Mouse (Mus musculus) left cerebral cortex, adult 18-20 months (tissue): ENCODE data around the gene Rnf24. TPM values are rescaled to one million over a fixed set of nuclear protein-coding genes. Genes with fewer than 3 reads are reported as not detected.
A peak's percentile ranks its signal among the peaks of the same experiment; 100 is the strongest.
"Not testable (repeated sequence)": the region's sequence is repeated elsewhere in the genome, so short reads cannot be mapped to it uniquely, and the experiment has no call there.

Source experiments
- DNase-seq, 2 experiments: peaks; one replicate each; pipeline ENCODE4 v3.0.0; 2021 to 2022; ENCODE audit warnings: low spot score in 2 of 2, mixed read lengths in 1 of 2
- total RNA-seq, 2 experiments: library from RNA; stranded (reverse); gene quantifications; 2 replicates each; pipeline ENCODE4 v1.2.3; 2021

Gene Rnf24
- total RNA-seq, 2 experiments from 2014 or later, result 40.7 to 41.8 TPM

- DNase-seq, result no peak
Observed at GRCm38 (mm10) chr2:131345556-131345955, 7.1 kb downstream of the Rnf24 start.

DNA sequence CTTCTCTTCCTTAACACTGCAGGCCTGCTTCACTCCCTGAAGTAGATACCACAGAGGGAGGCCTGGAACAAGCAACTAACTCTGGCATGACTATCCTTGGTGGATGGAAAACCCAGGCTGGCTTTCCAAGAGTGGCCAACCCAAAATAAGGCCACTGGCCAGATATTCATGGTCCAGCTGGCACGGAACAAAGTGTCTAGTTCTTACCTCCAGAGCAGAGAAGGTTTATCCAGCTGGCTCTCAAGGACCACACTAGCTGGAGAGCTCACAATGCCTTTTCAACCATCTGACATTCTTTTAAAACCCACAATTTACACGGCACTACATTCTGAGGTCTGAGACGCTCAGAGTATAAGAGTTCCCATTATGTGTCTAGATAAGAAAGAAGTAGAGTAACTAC is 8.2 kb downstream of the Rnf24 start:
- DNase-seq, result no peak

GRCm38 (mm10) chr2:131337602-131338001 is 15.1 kb downstream of the Rnf24 start:
- DNase-seq, result no peak

DNA sequence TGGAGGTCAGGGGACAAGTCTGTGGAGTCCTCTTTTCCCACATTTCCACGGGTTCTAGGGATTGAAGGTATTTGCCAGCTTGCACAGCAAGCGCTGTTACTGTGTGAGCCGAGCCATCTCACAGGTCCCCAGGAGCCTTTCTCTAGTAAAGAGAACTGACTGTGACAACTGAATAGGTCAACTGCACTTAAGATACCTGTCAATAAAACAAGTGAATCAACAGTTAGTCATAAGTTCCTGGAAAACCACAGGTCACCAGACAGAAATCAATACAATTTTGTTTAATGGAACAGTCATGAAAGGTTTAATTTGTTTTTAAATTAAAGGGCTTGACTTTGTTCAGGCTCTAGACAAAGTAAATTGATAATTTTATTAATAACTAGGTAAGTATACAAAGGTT is 22.1 kb downstream of the Rnf24 start:
- DNase-seq, result no peak

DNA sequence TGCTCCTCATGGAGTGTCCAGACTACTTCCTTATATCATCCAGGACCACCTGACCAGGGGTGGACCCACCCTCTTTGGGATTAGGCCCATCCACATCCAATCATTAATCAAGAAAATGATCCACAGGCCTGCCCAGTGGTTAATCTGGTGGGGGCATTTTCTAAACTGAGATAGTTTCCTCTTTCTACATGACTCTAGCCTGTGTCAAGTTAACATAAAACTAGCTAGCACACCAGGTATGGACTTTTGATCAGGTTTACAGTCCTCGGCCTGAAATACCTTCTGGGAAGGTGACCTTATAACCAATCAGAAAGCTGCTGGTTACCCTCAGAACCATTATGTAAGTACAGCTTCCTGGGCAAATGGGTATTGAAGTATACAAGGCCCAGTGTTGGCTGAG is 23.7 kb downstream of the Rnf24 start:
- no peak for DNase-seq

- DNase-seq, result no peak
Observed at GRCm38 (mm10) chr2:131326044-131326443, 26.6 kb downstream of the Rnf24 start.

DNA sequence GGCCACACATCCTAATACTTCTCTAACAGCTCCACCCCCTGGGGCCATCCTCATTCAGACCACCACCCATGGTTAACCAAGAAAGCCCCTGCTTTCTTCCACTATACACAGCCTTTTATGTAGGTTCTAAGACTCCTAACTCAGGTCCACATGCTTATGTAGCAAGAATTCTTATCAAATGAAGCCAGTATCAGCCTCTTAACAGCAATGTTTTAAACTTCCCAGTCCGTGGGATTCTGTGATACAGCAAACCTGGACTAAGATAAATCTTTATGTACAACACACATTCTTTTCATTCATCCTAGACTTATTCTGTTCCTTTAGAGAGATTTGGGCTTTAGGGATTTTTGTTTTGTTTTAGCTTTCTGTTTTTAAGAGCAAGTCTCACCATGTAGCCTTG is 29.0 kb downstream of the Rnf24 start:
- DNase-seq, result no peak

GRCm38 (mm10) chr2:131321192-131321591 is 31.5 kb downstream of the Rnf24 start:
- DNase-seq, result peak; percentile 64 to 82

DNA sequence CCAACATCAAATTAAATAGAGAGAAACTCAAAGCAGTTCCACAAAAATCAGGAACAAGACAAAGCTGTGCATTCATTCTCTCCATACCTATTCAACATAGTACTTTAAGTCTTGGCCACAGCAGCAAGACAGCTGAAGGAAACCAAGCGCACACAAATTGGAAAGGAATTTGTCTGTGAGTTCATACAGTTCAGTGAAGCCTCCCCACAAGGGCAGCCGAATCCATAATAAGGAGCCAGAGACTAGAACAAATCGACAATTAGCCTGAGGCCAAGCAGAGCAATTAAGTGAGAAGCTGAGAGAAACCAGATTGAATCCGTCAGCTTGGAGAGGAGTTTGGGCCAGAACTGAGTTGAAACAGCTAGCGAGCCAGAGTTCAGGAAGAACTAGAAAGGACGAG is 33.3 kb downstream of the Rnf24 start:
- DNase-seq, result no peak

GRCm38 (mm10) chr2:131316167-131316566 is 36.5 kb downstream of the Rnf24 start:
- no peak for DNase-seq

DNA sequence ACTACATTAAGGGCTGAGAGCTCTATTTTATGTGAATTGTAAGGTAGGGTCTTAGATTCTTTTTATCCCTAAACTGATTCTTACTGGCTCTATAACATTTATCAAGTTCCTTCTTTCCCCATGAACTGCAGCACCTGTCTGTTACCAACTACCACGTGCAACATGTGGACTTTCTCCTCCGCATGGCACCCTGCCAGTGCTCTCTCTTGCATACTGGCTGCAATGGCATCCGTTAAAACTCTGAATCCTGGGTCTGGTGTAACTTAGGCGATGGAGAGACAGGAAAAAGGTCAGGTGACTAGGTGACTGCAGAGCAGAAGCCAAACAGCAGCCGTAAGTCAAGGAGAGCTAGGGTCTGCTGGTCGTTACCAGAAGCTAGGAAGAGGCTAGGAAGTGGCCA is 43.4 kb downstream of the Rnf24 start:
- DNase-seq, result no peak

DNA sequence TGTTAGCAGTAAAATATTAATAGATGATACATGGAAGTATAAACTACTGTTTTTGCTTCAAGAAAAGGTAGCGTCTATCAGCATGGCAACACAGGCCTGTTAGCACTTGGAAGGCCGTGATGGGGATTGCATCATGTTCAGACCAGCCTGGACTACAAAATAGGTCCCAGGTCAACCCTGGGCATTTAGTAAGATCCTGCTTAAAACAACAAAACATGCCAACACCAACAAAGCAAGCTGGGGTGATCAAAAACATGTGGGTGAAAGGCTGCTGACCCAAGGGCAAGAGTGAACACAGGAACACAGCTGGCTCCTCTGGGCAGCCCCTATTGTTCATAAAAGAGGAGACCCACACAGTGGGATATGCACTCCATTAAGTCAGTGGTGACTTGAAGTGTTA is 44.9 kb downstream of the Rnf24 start:
- no peak for DNase-seq

DNA sequence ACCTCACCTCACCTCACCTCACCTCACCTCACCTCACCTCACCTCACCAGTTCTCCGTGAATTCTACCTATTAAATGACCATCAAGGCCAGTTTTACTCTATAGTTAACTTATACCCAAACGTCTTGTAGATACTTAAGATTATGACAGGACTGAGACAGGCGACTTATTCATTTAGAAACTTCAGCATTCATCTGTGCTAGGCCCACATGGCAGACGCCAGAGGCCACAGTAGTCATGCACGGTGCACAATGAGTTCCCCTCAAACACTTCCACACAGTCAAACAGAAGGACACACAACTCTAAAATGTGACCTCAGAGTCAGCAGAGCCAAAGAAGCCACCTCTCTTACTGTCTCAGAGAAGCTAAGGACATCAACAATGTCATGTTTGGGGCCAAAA is 45.3 kb downstream of the Rnf24 start:
- DNase-seq, result no peak

GRCm38 (mm10) chr2:131305226-131305625 is 47.5 kb downstream of the Rnf24 start:
- DNase-seq, result not testable (repeated sequence)

DNA sequence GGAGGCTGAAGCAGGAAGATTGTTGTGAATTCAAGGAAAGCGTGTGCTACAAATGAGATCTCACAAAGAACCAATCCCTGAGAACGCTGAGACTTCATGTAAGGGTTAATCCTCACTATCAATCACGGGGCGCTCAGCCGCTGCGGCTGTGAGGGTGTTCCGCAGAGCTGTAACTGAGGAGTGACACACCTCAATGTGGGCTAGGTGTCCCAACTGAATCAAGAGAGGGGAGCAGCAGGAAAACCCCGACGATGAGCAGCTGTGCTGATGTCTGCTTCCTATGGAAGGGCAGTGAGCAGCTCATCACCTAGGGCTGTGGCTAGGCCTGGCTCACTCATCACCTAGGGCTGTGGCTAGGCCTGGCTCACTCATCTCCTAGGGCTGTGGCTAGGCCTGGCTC is 48.2 kb downstream of the Rnf24 start:
- DNase-seq, result no peak

- DNase-seq, result no peak
Observed at GRCm38 (mm10) chr2:131301635-131302034, 51.1 kb downstream of the Rnf24 start.

- no peak for DNase-seq
Observed at GRCm38 (mm10) chr2:131300485-131300884, 52.2 kb downstream of the Rnf24 start.

DNA sequence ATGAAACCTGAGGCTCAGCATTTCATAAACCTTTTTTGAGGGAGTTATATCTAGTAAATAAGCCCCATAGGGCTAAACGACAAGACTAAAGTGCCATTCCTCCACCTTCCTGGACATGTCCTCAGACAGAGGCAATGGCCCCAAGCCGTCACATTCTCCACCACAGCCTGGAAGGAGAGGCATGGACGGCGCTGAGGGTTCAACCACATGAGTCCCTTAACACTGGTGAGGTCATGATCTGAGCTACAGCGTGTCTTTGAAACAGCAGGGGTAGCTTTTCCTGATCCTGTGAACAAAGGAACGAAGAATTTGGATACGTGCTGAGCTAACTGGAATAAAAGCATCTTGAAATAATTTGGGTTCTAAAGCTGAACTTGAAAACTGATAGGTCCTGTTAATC is 54.0 kb downstream of the Rnf24 start:
- DNase-seq, result not testable (repeated sequence)

- no peak for DNase-seq
Observed at GRCm38 (mm10) chr2:131296746-131297261, 55.9 kb downstream of the Rnf24 start.

DNA sequence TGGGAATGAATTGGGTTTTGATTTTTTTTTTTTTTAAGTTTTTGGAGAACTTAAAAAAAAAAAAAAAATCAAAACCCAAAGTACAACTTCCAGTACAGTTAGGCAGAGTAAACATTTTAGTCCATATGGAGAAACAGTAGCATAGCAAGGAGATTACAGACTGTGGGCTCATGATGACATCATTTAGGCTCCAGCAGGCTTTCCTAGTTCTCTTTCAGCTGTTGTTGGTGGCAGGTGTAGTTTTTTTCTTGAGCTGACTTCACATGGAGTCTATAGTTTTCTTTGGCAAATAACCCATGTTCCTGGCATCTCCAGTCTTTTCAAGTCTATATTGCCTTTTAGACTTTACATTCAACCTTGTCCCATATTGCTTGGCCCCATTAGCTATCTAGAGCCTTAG is 62.0 kb downstream of the Rnf24 start:
- no peak for DNase-seq

DNA sequence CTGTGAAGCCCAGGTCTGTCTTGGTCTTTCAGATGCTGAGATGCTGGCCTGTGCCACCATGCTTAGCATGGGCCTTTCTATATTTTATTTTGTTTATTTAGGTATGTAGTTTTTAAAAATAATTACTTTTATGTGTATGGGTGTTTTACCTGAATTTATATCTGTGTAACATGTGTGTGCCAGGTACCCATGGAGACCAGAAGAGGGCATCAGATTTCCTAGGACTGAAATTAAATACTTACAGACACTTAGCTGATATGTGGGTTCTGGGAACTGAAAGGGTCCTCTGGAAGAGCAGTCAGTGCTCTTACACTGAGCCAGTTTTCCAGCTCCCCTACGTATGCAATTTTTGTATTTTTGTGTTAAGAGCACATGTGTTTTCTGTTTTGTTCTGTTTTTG is 66.4 kb downstream of the Rnf24 start:
- no peak for DNase-seq

GRCm38 (mm10) chr2:131281596-131281995 is 71.1 kb downstream of the Rnf24 start:
- DNase-seq, result no peak

DNA sequence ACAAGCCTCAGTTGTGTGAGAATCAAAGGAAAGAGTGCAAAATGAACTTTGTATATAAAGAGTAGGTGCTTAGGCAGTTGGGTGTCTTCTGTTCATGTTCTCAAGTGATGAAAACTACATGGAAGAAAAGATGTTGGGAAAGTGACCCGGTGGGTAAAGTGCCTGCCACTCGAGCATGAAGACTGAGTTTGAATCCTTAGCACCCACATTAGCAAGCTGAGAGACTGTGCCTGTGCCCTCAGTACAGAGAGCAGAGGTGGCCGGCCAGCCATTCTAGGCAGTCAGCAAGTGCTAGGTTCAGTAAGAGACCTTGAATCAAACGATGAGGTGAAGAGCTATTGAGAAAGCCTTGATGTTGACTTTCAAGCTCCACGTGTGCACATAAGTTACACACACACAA is 76.0 kb downstream of the Rnf24 start:
- DNase-seq, result no peak

GRCm38 (mm10) chr2:131275493-131275892 is 77.2 kb downstream of the Rnf24 start:
- DNase-seq, result no peak
